Mouse (Mus musculus): ENCODE measurements around the gene Olfr678. TPM values are rescaled to one million over a fixed set of nuclear protein-coding genes. Genes with fewer than 3 reads are reported as not detected.
"Not testable (repeated sequence)": the region's sequence is repeated elsewhere in the genome, so short reads cannot be mapped to it uniquely, and the experiment has no call there.

Olfr678 gene
- polyA plus RNA-seq (2012; rRNA removed): not detected in 2 replicates

GRCm38 (mm10) chr7:105064175-105064574, at the start of gene Olfr678:
Gene Olfr678 (plus strand): TSS chr7:105064475.
- WGBS: 75% methylated on average over 1 of the region's 1 CpGs
- DNase-seq (ENCODE audit: low read depth, low spot score): no peak

- 83% methylated on average over 1 of the region's 1 CpGs for WGBS
- no peak for DNase-seq (ENCODE audit: low read depth, low spot score)
Observed at GRCm38 (mm10) chr7:105022530-105022929, 41.7 kb upstream of the Olfr678 start.

GRCm38 (mm10) chr7:105028360-105028759, 35.9 kb upstream of the Olfr678 start, which contains the start of gene Olfr675:
Gene Olfr675 (minus strand): TSS chr7:105028460.
- WGBS: 71% methylated on average over 1 of the region's 1 CpGs
- DNase-seq (ENCODE audit: low read depth, low spot score): no peak

GRCm38 (mm10) chr7:105032398-105032797, 31.9 kb upstream of the Olfr678 start, which contains the start of gene Olfr676:
Gene Olfr676 (plus strand): TSS chr7:105032698.
- DNase-seq (ENCODE audit: low read depth, low spot score): no peak

- WGBS: 26% methylated on average over 5 of the region's 5 CpGs
- not testable (repeated sequence) for DNase-seq (ENCODE audit: low read depth, low spot score)
Observed at GRCm38 (mm10) chr7:105033836-105034235, 30.4 kb upstream of the Olfr678 start.

GRCm38 (mm10) chr7:105058951-105059350, 5.3 kb upstream of the Olfr678 start:
- no peak for DNase-seq (ENCODE audit: low read depth, low spot score)

GRCm38 (mm10) chr7:105080905-105081304, 16.6 kb downstream of the Olfr678 start, which contains the start of gene Olfr679:
Gene Olfr679 (plus strand): TSS chr7:105081205.
- DNase-seq (ENCODE audit: low read depth, low spot score): no peak
- WGBS: 41% methylated on average over 1 of the region's 1 CpGs

GRCm38 (mm10) chr7:105092717-105093116, 28.4 kb downstream of the Olfr678 start, which contains the start of gene Olfr680-ps1:
Gene Olfr680-ps1 (minus strand): TSS chr7:105092817.
- DNase-seq (ENCODE audit: low read depth, low spot score): not testable (repeated sequence)

- DNase-seq (ENCODE audit: low read depth, low spot score): no peak
Observed at GRCm38 (mm10) chr7:105116536-105116935, 52.3 kb downstream of the Olfr678 start, which contains the start of gene Olfr681. Gene Olfr681 (plus strand): TSS chr7:105116836.

Other genes with a start within 250 kb of the Olfr678 start
- gene Usp17lb, start 221.9 kb upstream of the Olfr678 start, polyA plus RNA-seq (2012; rRNA removed): not detected in 2 replicates
- not detected in 2 replicates for gene Usp17la, start 207.5 kb upstream of the Olfr678 start, polyA plus RNA-seq (2012; rRNA removed)
- not detected in 2 replicates for gene Olfr665, start 186.4 kb upstream of the Olfr678 start, polyA plus RNA-seq (2012; rRNA removed)
- not detected in 2 replicates for gene Olfr666, start 168.5 kb upstream of the Olfr678 start, polyA plus RNA-seq (2012; rRNA removed)
- not detected in 2 replicates for gene Olfr667, start 143.0 kb upstream of the Olfr678 start, polyA plus RNA-seq (2012; rRNA removed)
- not detected in 2 replicates for gene Olfr668, start 136.4 kb upstream of the Olfr678 start, polyA plus RNA-seq (2012; rRNA removed)
- gene Olfr669, start 130.2 kb upstream of the Olfr678 start, polyA plus RNA-seq (2012; rRNA removed): not detected in 2 replicates
- not detected in 2 replicates for gene Olfr670, start 101.9 kb upstream of the Olfr678 start, polyA plus RNA-seq (2012; rRNA removed)
- not detected in 2 replicates for gene Olfr671, start 85.3 kb upstream of the Olfr678 start, polyA plus RNA-seq (2012; rRNA removed)
- gene Olfr672, start 62.4 kb upstream of the Olfr678 start, polyA plus RNA-seq (2012; rRNA removed): not detected in 2 replicates
- not detected in 2 replicates for gene Olfr675, start 36.0 kb upstream of the Olfr678 start, polyA plus RNA-seq (2012; rRNA removed)
- gene Olfr676, start 31.8 kb upstream of the Olfr678 start, polyA plus RNA-seq (2012; rRNA removed): not detected in 2 replicates
- not detected in 2 replicates for gene Olfr677, start 13.1 kb upstream of the Olfr678 start, polyA plus RNA-seq (2012; rRNA removed)
- not detected in 2 replicates for gene Olfr679, start 16.7 kb downstream of the Olfr678 start, polyA plus RNA-seq (2012; rRNA removed)
- gene Olfr680-ps1, start 28.3 kb downstream of the Olfr678 start, polyA plus RNA-seq (2012; rRNA removed): not detected in 2 replicates
- not detected in 2 replicates for gene Olfr681, start 52.4 kb downstream of the Olfr678 start, polyA plus RNA-seq (2012; rRNA removed)
- not detected in 2 replicates for gene Olfr683, start 82.5 kb downstream of the Olfr678 start, polyA plus RNA-seq (2012; rRNA removed)
- not detected in 2 replicates for gene Olfr684, start 99.2 kb downstream of the Olfr678 start, polyA plus RNA-seq (2012; rRNA removed)
- not detected in 2 replicates for gene Olfr685, start 121.5 kb downstream of the Olfr678 start, polyA plus RNA-seq (2012; rRNA removed)
- not detected in 2 replicates for gene Olfr686, start 143.0 kb downstream of the Olfr678 start, polyA plus RNA-seq (2012; rRNA removed)
- gene Olfr688, start 223.6 kb downstream of the Olfr678 start, polyA plus RNA-seq (2012; rRNA removed): not detected in 2 replicates
- not detected in 2 replicates for gene Olfr689, start 246.7 kb downstream of the Olfr678 start, polyA plus RNA-seq (2012; rRNA removed)